41 mouse cellular contexts compared by ENCODE assay signal in the genomic region with DNA sequence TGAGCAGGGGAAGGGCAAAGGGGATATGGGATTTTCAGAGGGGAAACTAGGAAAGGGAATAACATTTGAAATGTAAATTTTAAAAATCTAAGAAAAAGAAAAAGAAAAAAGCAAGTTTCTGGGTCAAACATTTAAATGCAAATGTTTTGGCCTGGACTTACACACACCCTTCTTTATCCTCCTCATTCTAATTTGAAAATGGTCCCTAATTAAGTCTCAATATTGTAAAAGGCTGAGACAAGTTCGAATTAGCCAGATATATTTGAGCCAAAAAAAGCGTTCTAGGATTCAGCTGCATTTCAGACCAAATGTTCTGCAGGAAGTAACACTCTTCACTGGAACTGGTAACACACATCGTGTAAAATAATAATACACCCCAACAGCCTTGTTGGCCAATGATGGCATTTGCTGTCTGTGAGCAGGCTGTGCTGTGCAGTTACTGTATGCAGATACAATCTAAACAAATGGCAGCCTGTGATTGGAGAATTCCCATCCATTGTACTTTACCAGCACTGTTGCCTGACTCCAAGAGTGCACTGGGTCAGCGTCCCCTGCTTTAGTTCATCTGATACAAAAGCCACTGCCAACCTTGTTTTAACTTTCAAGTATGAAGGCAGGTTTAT. TPM values are rescaled to one million over a fixed set of nuclear protein-coding genes. Genes with fewer than 3 reads are reported as not detected.
"Had no signal": no experiment of that assay in that cellular context is flagged by ENCODE, and none has a peak within 500 bp of the region (broad histone marks: within the 10 kb centered on the region; RNA-seq: fewer than 3 reads in every experiment).

No protein-coding gene starts in this region.

- H3K27me3 ChIP-seq: heart, embryonic 12.5 days; hindbrain, embryonic 12.5 days; intestine, embryonic 15.5 days; limb, embryonic 12.5 days; liver, embryonic 13.5 days; liver, embryonic 15.5 days had no signal

- H3K36me3 ChIP-seq: heart, embryonic 10.5 days; heart, embryonic 12.5 days; hindbrain, embryonic 10.5 days; hindbrain, embryonic 12.5 days; intestine, embryonic 15.5 days; limb, embryonic 10.5 days; limb, embryonic 12.5 days; liver, embryonic 13.5 days; liver, embryonic 15.5 days had no signal

- DNase-seq: gastrocnemius, postnatal 10 days; gastrocnemius, postnatal 25 days; heart, adult 18-20 months; heart, postnatal 10 days; heart, postnatal 4 days; kidney, adult 18-20 months; kidney, adult 8-10 months; kidney, postnatal 10 days; kidney, postnatal 25 days; kidney, postnatal 4 days; liver; liver, embryonic 13.5 days; liver, postnatal 0 days had no signal

- H3K4me2 ChIP-seq: heart, embryonic 12.5 days; hindbrain, embryonic 12.5 days; hindbrain, embryonic 14.5 days; intestine, embryonic 15.5 days; limb, embryonic 12.5 days; liver, embryonic 11.5 days; liver, embryonic 13.5 days; liver, embryonic 15.5 days had no signal

- H3K9me3 ChIP-seq: heart, embryonic 10.5 days; heart, embryonic 12.5 days; hindbrain, embryonic 10.5 days; hindbrain, embryonic 12.5 days; intestine, embryonic 15.5 days; limb, embryonic 10.5 days; limb, embryonic 12.5 days; liver, embryonic 13.5 days; liver, embryonic 15.5 days had no signal

- H3K9ac ChIP-seq: heart, embryonic 12.5 days; hindbrain, embryonic 12.5 days; hindbrain, embryonic 14.5 days; intestine, embryonic 15.5 days; limb, embryonic 12.5 days; liver, embryonic 13.5 days; liver, embryonic 15.5 days; liver, postnatal 0 days had no signal

- H3K27ac ChIP-seq: heart, embryonic 10.5 days; hindbrain, embryonic 10.5 days; hindbrain, embryonic 12.5 days; hindbrain, embryonic 14.5 days; intestine, embryonic 15.5 days; layer of hippocampus, adult 2 months; left cerebral cortex, adult 2 months; limb, embryonic 10.5 days; limb, embryonic 12.5 days; liver, embryonic 13.5 days; liver, embryonic 15.5 days had no signal

- H3K4me3 ChIP-seq: heart, embryonic 10.5 days; heart, embryonic 12.5 days; hindbrain, embryonic 10.5 days; hindbrain, embryonic 12.5 days; intestine, embryonic 15.5 days; layer of hippocampus, adult 2 months; left cerebral cortex, adult 2 months; limb, embryonic 10.5 days; limb, embryonic 12.5 days; liver, embryonic 13.5 days; liver, embryonic 15.5 days had no signal

- H3K4me1 ChIP-seq: heart, embryonic 10.5 days; heart, embryonic 12.5 days; hindbrain, embryonic 10.5 days; hindbrain, embryonic 12.5 days; intestine, embryonic 15.5 days; limb, embryonic 10.5 days; limb, embryonic 12.5 days; liver, embryonic 13.5 days; liver, embryonic 15.5 days had no signal

- ATAC-seq: hindbrain, embryonic 16.5 days; inflammation-experienced regulatory T-cells, adult 6 months; intestine, embryonic 15.5 days; intestine, postnatal 0 days; liver, postnatal 0 days had no signal

RNA-seq across cellular contexts. Expression of a gene that starts 30.0 kb away (rescaled TPM):
- total RNA-seq: gastrocnemius, postnatal 10 days; gastrocnemius, postnatal 25 days; gastrocnemius, postnatal 4 days; granulocyte monocyte progenitor cell, adult 5-6 weeks; heart, adult 18-20 months; heart, adult 8-10 months; heart, postnatal 10 days; heart, postnatal 25 days; heart, postnatal 4 days; layer of hippocampus, adult 2 months; layer of hippocampus, postnatal 10 days; layer of hippocampus, postnatal 25 days; left cerebral cortex, adult 2 months; left cerebral cortex, postnatal 14 days; left cerebral cortex, postnatal 36 days had no signal
- polyA plus RNA-seq: heart, embryonic 10.5 days; heart, embryonic 12.5 days; heart, embryonic 14.5 days; heart, embryonic 16.5 days; hindbrain, embryonic 10.5 days; hindbrain, embryonic 12.5 days; hindbrain, embryonic 14.5 days; hindbrain, embryonic 16.5 days; inflammation-experienced regulatory T-cells, adult 6 months; intestine, embryonic 15.5 days; intestine, postnatal 0 days; kidney, embryonic 14.5 days; kidney, embryonic 16.5 days; limb, embryonic 10.5 days; limb, embryonic 12.5 days; limb, embryonic 14.5 days; liver, embryonic 11.5 days; liver, embryonic 13.5 days; liver, embryonic 15.5 days; liver, postnatal 0 days had no signal
